Mouse (Mus musculus) midbrain, embryonic 16.5 days (tissue): ENCODE data around the gene Eif4a3. TPM values are rescaled to one million over a fixed set of nuclear protein-coding genes. Genes with fewer than 3 reads are reported as not detected.

Experiments used
- polyA plus RNA-seq: library from polyadenylated mRNA; unstranded; fragments of >200 nt; fragmentation: Nextera tagmentation; extraction: Ambion mirVana; gene quantifications from 2 replicates; pipeline ENCODE4 v1.2.1, GENCODE M21; 2015

Gene Eif4a3
- polyA plus RNA-seq, 1 experiment from 2014 or later = 228 TPM

Other genes with a start within 250 kb of the Eif4a3 start
- 23.9 and 25.6 TPM in 2 replicates for gene Cbx4, start 213.9 kb downstream of the Eif4a3 start, polyA plus RNA-seq
- gene Tbc1d16, start 71.6 kb downstream of the Eif4a3 start, polyA plus RNA-seq = 47.7 and 56.7 TPM in 2 replicates
- 18.0 and 20.1 TPM in 2 replicates for gene Ccdc40, start 71.5 kb downstream of the Eif4a3 start, polyA plus RNA-seq
- gene Gaa, start 32.2 kb downstream of the Eif4a3 start, polyA plus RNA-seq = 102 and 120 TPM in 2 replicates
- 0.29 and 0.38 TPM in 2 replicates for gene Card14, start 7.7 kb upstream of the Eif4a3 start, polyA plus RNA-seq
- 4.1 and 4.7 TPM in 2 replicates for gene Sgsh, start 55.4 kb upstream of the Eif4a3 start, polyA plus RNA-seq
- 7.5 and 7.9 TPM in 2 replicates for gene Slc26a11, start 55.5 kb upstream of the Eif4a3 start, polyA plus RNA-seq
- 0.57 and 0.90 TPM in 2 replicates for gene Rnf213, start 93.0 kb upstream of the Eif4a3 start, polyA plus RNA-seq
- 17.3 and 19.8 TPM in 2 replicates for gene Endov, start 191.3 kb upstream of the Eif4a3 start, polyA plus RNA-seq
- gene Nptx1, start 247.7 kb upstream of the Eif4a3 start, polyA plus RNA-seq = 12.4 and 12.6 TPM in 2 replicates